Comparison of ENCODE assay signal across 25 mouse cellular contexts in genomic region chr10:42154727-42155126, GRCm38 (mm10).
"Had no signal": no experiment of that assay in that cellular context is flagged by ENCODE, and none has a peak within 500 bp of the region (broad histone marks: within the 10 kb centered on the region; RNA-seq: fewer than 3 reads in every experiment).

No protein-coding gene starts in this region.

- DNase-seq: gastrocnemius, postnatal 14 days; gastrocnemius, postnatal 36 days; heart, adult 18-20 months; heart, postnatal 10 days; kidney, adult 18-20 months; kidney, adult 9 months; kidney, postnatal 14 days; kidney, postnatal 36 days; left cerebral cortex, postnatal 4 days had no signal

- H3K4me3 ChIP-seq: heart, embryonic 10.5 days; heart, embryonic 12.5 days; hindbrain, embryonic 10.5 days; hindbrain, embryonic 12.5 days; intestine, embryonic 15.5 days; kidney, embryonic 15.5 days; layer of hippocampus, adult 2 months; limb, embryonic 13.5 days; limb, embryonic 15.5 days; liver, embryonic 12.5 days had no signal

- H3K36me3 ChIP-seq: heart, embryonic 10.5 days; heart, embryonic 12.5 days; hindbrain, embryonic 10.5 days; hindbrain, embryonic 12.5 days; intestine, embryonic 15.5 days; kidney, embryonic 15.5 days; limb, embryonic 13.5 days; limb, embryonic 15.5 days; liver, embryonic 12.5 days had no signal

- H3K9me3 ChIP-seq: intestine, embryonic 15.5 days; limb, embryonic 15.5 days had no signal

- ATAC-seq: hindbrain, embryonic 16.5 days; inflammation-experienced regulatory T-cells, adult 6 months; intestine, embryonic 15.5 days; intestine, postnatal 0 days; liver, embryonic 12.5 days had no signal

- H3K27ac ChIP-seq: heart, embryonic 10.5 days; hindbrain, embryonic 10.5 days; hindbrain, embryonic 12.5 days; hindbrain, embryonic 14.5 days; intestine, embryonic 15.5 days; kidney, embryonic 15.5 days; kidney, postnatal 0 days; layer of hippocampus, adult 2 months; limb, embryonic 13.5 days; limb, embryonic 15.5 days; liver, embryonic 12.5 days; liver, embryonic 14.5 days had no signal

- H3K9ac ChIP-seq: heart, embryonic 12.5 days; hindbrain, embryonic 12.5 days; hindbrain, embryonic 14.5 days; intestine, embryonic 15.5 days; kidney, embryonic 15.5 days; limb, embryonic 13.5 days; limb, embryonic 15.5 days; liver, embryonic 12.5 days; liver, embryonic 14.5 days had no signal

- H3K4me2 ChIP-seq: heart, embryonic 12.5 days; hindbrain, embryonic 12.5 days; hindbrain, embryonic 14.5 days; intestine, embryonic 15.5 days; kidney, embryonic 15.5 days; limb, embryonic 13.5 days; limb, embryonic 15.5 days; liver, embryonic 12.5 days had no signal

- H3K27me3 ChIP-seq: heart, embryonic 12.5 days; hindbrain, embryonic 12.5 days; intestine, embryonic 15.5 days; kidney, embryonic 15.5 days; limb, embryonic 13.5 days; limb, embryonic 15.5 days had no signal
